Mouse (Mus musculus) right cerebral cortex, postnatal 25 days (tissue): ENCODE results near the gene Gm10447.
A peak's percentile ranks its signal among the peaks of the same experiment; 100 is the strongest.

Source experiments
- DNase-seq: peaks from one replicate; pipeline ENCODE4 v3.0.0; 2022

The Gm10447 gene

GRCm38 (mm10) chr11:53456474-53457371 lies at the start of gene Gm10447, which contains the start of gene Shroom1:
Gene Gm10447, minus strand, starts transcription at chr11:53457110.
Gene Shroom1, plus strand, starts transcription at chr11:53457205.
- DNase-seq: peak; percentile 29

- DNase-seq: no peak
These were observed 48.2 kb upstream of the Gm10447 start for GRCm38 (mm10) chr11:53505026-53505663.

- no peak for DNase-seq
These were observed 47.5 kb upstream of the Gm10447 start for GRCm38 (mm10) chr11:53504376-53504775.

GRCm38 (mm10) chr11:53503738-53504137 lies 46.8 kb upstream of the Gm10447 start:
- no peak for DNase-seq

GRCm38 (mm10) chr11:53502039-53502765 lies 45.3 kb upstream of the Gm10447 start:
- DNase-seq: no peak

GRCm38 (mm10) chr11:53500569-53500968 lies 43.7 kb upstream of the Gm10447 start:
- no peak for DNase-seq

GRCm38 (mm10) chr11:53496946-53497345 lies 40.0 kb upstream of the Gm10447 start:
- peak; percentile 65 for DNase-seq

- no peak for DNase-seq
These were observed 38.5 kb upstream of the Gm10447 start for GRCm38 (mm10) chr11:53495417-53495816.

GRCm38 (mm10) chr11:53493243-53493955 lies 36.5 kb upstream of the Gm10447 start:
- no peak for DNase-seq

- no peak for DNase-seq
These were observed 35.1 kb upstream of the Gm10447 start for GRCm38 (mm10) chr11:53491954-53492401.

GRCm38 (mm10) chr11:53489421-53489820 lies 32.5 kb upstream of the Gm10447 start:
- DNase-seq: no peak

GRCm38 (mm10) chr11:53489007-53489406 lies 32.1 kb upstream of the Gm10447 start:
- no peak for DNase-seq

GRCm38 (mm10) chr11:53486822-53487594 lies 30.1 kb upstream of the Gm10447 start:
- no peak for DNase-seq

- DNase-seq: no peak
These were observed 29.4 kb upstream of the Gm10447 start for GRCm38 (mm10) chr11:53486351-53486750.

- DNase-seq: no peak
These were observed 28.8 kb upstream of the Gm10447 start for GRCm38 (mm10) chr11:53485719-53486118.

GRCm38 (mm10) chr11:53483159-53483891 lies 26.4 kb upstream of the Gm10447 start:
- no peak for DNase-seq

- DNase-seq: no peak
These were observed 24.3 kb upstream of the Gm10447 start for GRCm38 (mm10) chr11:53481088-53481730.

- DNase-seq: no peak
These were observed 22.9 kb upstream of the Gm10447 start, which contains the start of the genes Gm9945 and Sowaha for GRCm38 (mm10) chr11:53479783-53480301. Gene Gm9945, plus strand, starts transcription at chr11:53480166. Gene Sowaha, minus strand, starts transcription at chr11:53480274.

- peak; percentile 72 for DNase-seq
These were observed 22.4 kb upstream of the Gm10447 start for GRCm38 (mm10) chr11:53479171-53479782.
